Mouse (Mus musculus): ENCODE measurements around the gene Pdzd4.
A peak's percentile ranks its signal among the peaks of the same experiment; 100 is the strongest.

The Pdzd4 gene

GRCm38 (mm10) chrX:73824185-73825151 is at the start of gene Pdzd4:
TSS of gene Pdzd4 (minus strand) at chrX:73824969.
- peak; percentile 49 to 52 for DNase-seq (ENCODE audit: low spot score in 2 of 2)

- DNase-seq (ENCODE audit: low spot score in 2 of 2) = no peak
These were observed 47.2 kb upstream of the Pdzd4 start for GRCm38 (mm10) chrX:73871956-73872355.

GRCm38 (mm10) chrX:73871474-73871873 is 46.7 kb upstream of the Pdzd4 start:
- DNase-seq (ENCODE audit: low spot score in 2 of 2) = no peak

GRCm38 (mm10) chrX:73869334-73869733 is 44.6 kb upstream of the Pdzd4 start:
- DNase-seq (ENCODE audit: low spot score in 2 of 2) = no peak

- no peak for DNase-seq (ENCODE audit: low spot score in 2 of 2)
These were observed 43.1 kb upstream of the Pdzd4 start for GRCm38 (mm10) chrX:73867852-73868251.

GRCm38 (mm10) chrX:73867256-73867655 is 42.5 kb upstream of the Pdzd4 start:
- no peak for DNase-seq (ENCODE audit: low spot score in 2 of 2)

GRCm38 (mm10) chrX:73864692-73865091 is 39.9 kb upstream of the Pdzd4 start:
- DNase-seq (ENCODE audit: low spot score in 2 of 2) = no peak

GRCm38 (mm10) chrX:73855087-73855408 is 30.3 kb upstream of the Pdzd4 start:
- no peak for DNase-seq (ENCODE audit: low spot score in 2 of 2)

- DNase-seq (ENCODE audit: low spot score in 2 of 2) = no peak
These were observed 29.7 kb upstream of the Pdzd4 start for GRCm38 (mm10) chrX:73854326-73855086.

GRCm38 (mm10) chrX:73836691-73837090 is 11.9 kb upstream of the Pdzd4 start:
- no peak for DNase-seq (ENCODE audit: low spot score in 2 of 2)

GRCm38 (mm10) chrX:73835731-73836130 is 11.0 kb upstream of the Pdzd4 start:
- DNase-seq (ENCODE audit: low spot score in 2 of 2) = no peak

- DNase-seq (ENCODE audit: low spot score in 2 of 2) = no peak
These were observed 1.0 kb downstream of the Pdzd4 start for GRCm38 (mm10) chrX:73823747-73824146.

GRCm38 (mm10) chrX:73816596-73817314 is 8.0 kb downstream of the Pdzd4 start:
- no peak for DNase-seq (ENCODE audit: low spot score in 2 of 2)

- no peak for DNase-seq (ENCODE audit: low spot score in 2 of 2)
These were observed 9.7 kb downstream of the Pdzd4 start for GRCm38 (mm10) chrX:73815072-73815471.

GRCm38 (mm10) chrX:73805814-73806213 is 19.0 kb downstream of the Pdzd4 start:
- DNase-seq (ENCODE audit: low spot score in 2 of 2) = no peak

GRCm38 (mm10) chrX:73798502-73798901 is 26.3 kb downstream of the Pdzd4 start:
- peak in 1 of 2 experiments; percentile 45 for DNase-seq (ENCODE audit: low spot score in 2 of 2)

GRCm38 (mm10) chrX:73797511-73797910 is 27.3 kb downstream of the Pdzd4 start:
- DNase-seq (ENCODE audit: low spot score in 2 of 2) = no peak

- no peak for DNase-seq (ENCODE audit: low spot score in 2 of 2)
These were observed 31.3 kb downstream of the Pdzd4 start for GRCm38 (mm10) chrX:73793505-73793904.

GRCm38 (mm10) chrX:73793039-73793438 is 31.7 kb downstream of the Pdzd4 start:
- peak in 1 of 2 experiments; percentile 4 for DNase-seq (ENCODE audit: low spot score in 2 of 2)

GRCm38 (mm10) chrX:73788501-73788900 is 36.3 kb downstream of the Pdzd4 start:
- DNase-seq (ENCODE audit: low spot score in 2 of 2) = no peak

GRCm38 (mm10) chrX:73787225-73787558 is 37.6 kb downstream of the Pdzd4 start:
- DNase-seq (ENCODE audit: low spot score in 2 of 2) = no peak
